Mouse (Mus musculus) embryonic stem cell, embryonic (primary cell): ENCODE results near the gene Prmt6.

Source experiments
- CTCF ChIA-PET, 4 experiments: fragments of 300-600 bp in 2 of 4; fragments of 350-600 bp in 2 of 4; sonication (Branson Sonifier 250); formaldehyde crosslinking; loops; one replicate each; lab custom pipeline; 2022; ENCODE audit warnings: inconsistent platforms in 2 of 4; lab: Charles Lee
- POLR2A ChIA-PET, 4 experiments: fragments of 300-600 bp in 2 of 4; fragments of 350-600 bp in 2 of 4; sonication (Branson Sonifier 250); formaldehyde crosslinking; loops; one replicate each; lab custom pipeline; 2022; ENCODE audit warnings: antibody characterized with exemption in 4 of 4, inconsistent platforms in 1 of 4; lab: Charles Lee

The Prmt6 gene

GRCm38 (mm10) chr3:110250839-110251700 lies at the start of gene Prmt6:
TSS of gene Prmt6 (minus strand) at chr3:110250998.
- ChIA-PET POLR2A (interaction anchor here (0.6 to 2.3 kb wide), 11 partner anchors 8 to 468 kb away, joined by 3 to 11 read pairs (median 3); partner anchors contain the start of gene Ntng1 (in 1 of the 4)), CTCF (interaction anchor here in 1 of 4 experiments (0.6 kb wide), 2 partner anchors 191 to 912 kb away, joined by 3 read pairs; no protein-coding TSS in a partner anchor)

GRCm38 (mm10) chr3:110290485-110291045 lies 39.8 kb upstream of the Prmt6 start:
- POLR2A ChIA-PET, result interaction anchor here in 2 of 4 experiments (0.6 to 1.0 kb wide), 2 partner anchors 24 to 43 kb away, joined by 3 to 4 read pairs; no protein-coding TSS in a partner anchor
- CTCF ChIA-PET, result no interaction called here

GRCm38 (mm10) chr3:110282651-110283050 lies 31.9 kb upstream of the Prmt6 start:
- CTCF ChIA-PET, result interaction anchor here in 1 of 4 experiments (0.6 kb wide), 1 partner anchor 640 kb away, joined by 31 read pairs; no protein-coding TSS in a partner anchor
- POLR2A ChIA-PET, result no interaction called here

- ChIA-PET POLR2A (interaction anchor here in 1 of 4 experiments (1.3 to 2.7 kb wide), 2 partner anchors 9 to 17 kb away, joined by 4 to 11 read pairs; partner anchors contain the start of gene Prmt6), CTCF (interaction anchor here in 1 of 4 experiments (0.6 kb wide), 1 partner anchor 1531 kb away, joined by 4 read pairs; no protein-coding TSS in a partner anchor)
Measured at GRCm38 (mm10) chr3:110267790-110268189, 17.0 kb upstream of the Prmt6 start.

GRCm38 (mm10) chr3:110253105-110253504 lies 2.3 kb upstream of the Prmt6 start:
- POLR2A ChIA-PET, result no interaction called here
- CTCF ChIA-PET, result no interaction called here

GRCm38 (mm10) chr3:110249891-110250838 lies 633 bp downstream of the Prmt6 start:
- POLR2A ChIA-PET, result interaction anchor here (0.6 to 2.3 kb wide), 13 partner anchors 8 to 469 kb away, joined by 3 to 11 read pairs (median 3); partner anchors contain the start of gene Ntng1 (in 1 of the 4)
- CTCF ChIA-PET, result interaction anchor here in 1 of 4 experiments (0.6 kb wide), 2 partner anchors 192 to 911 kb away, joined by 3 read pairs; no protein-coding TSS in a partner anchor

- POLR2A ChIA-PET, result no interaction called here
Measured at GRCm38 (mm10) chr3:110236819-110237463, 13.9 kb downstream of the Prmt6 start.

More at GRCm38 (mm10) chr3:110236819-110237463, 13.9 kb downstream of the Prmt6 start:
- CTCF ChIA-PET, result no interaction called here
